Mouse (Mus musculus): Measurements from ENCODE around the gene Hist2h3c2. TPM values are rescaled to one million over a fixed set of nuclear protein-coding genes. Genes with fewer than 3 reads are reported as not detected.
A peak's percentile ranks its signal among the peaks of the same experiment; 100 is the strongest.

Hist2h3c2 gene
- polyA plus RNA-seq, 1 experiment from 2014 or later, result 6.6 TPM

- H3K27me3 ChIP-seq (replicated peaks; ENCODE audit: low read depth, poor library complexity, severe bottlenecking), result no peaks in the 10 kb centered on the region
- peak overlapping the region; percentile 93 for H3K27ac ChIP-seq (replicated peaks)
- H3K4me3 ChIP-seq, result peak overlapping the region; percentile 56; the same call in 1 of the 2 replicates
- no peaks in the 10 kb centered on the region for H3K9me3 ChIP-seq
- no peaks in the 10 kb centered on the region for H3K36me3 ChIP-seq (replicated peaks)
- WGBS, result 79% methylated on average over 4 of the region's 4 CpGs
- no peak for DNase-seq (ENCODE audit: low spot score)
- H3K4me1 ChIP-seq, result peaks cover 36% of the 10 kb centered on the region
Observed at GRCm38 (mm10) chr3:96267541-96267940, 28.6 kb upstream of the Hist2h3c2 start.

GRCm38 (mm10) chr3:96266132-96266710 is 27.3 kb upstream of the Hist2h3c2 start:
- WGBS, result 89% methylated on average over 8 of the region's 8 CpGs
- no peak for DNase-seq (ENCODE audit: low spot score)
- H3K27me3 ChIP-seq (replicated peaks; ENCODE audit: low read depth, poor library complexity, severe bottlenecking), result no peaks in the 10 kb centered on the region
- peaks cover 49% of the 10 kb centered on the region for H3K4me1 ChIP-seq
- H3K27ac ChIP-seq (replicated peaks), result peak overlapping the region; percentile 93
- no peaks in the 10 kb centered on the region for H3K36me3 ChIP-seq (replicated peaks)
- no peaks in the 10 kb centered on the region for H3K9me3 ChIP-seq
- no peak overlapping the region for H3K4me3 ChIP-seq

- Histone ChIP-seq H3K4me3 (peak overlapping the region; percentile 63), H3K4me1 (peaks cover 51% of the 10 kb centered on the region), H3K9me3 (no peaks in the 10 kb centered on the region), H3K27ac (replicated peaks) (peak overlapping the region; percentile 98), H3K36me3 (replicated peaks) (no peaks in the 10 kb centered on the region), H3K27me3 (replicated peaks; ENCODE audit: low read depth, poor library complexity, severe bottlenecking) (no peaks in the 10 kb centered on the region)
- 76% methylated on average over 7 of the region's 7 CpGs for WGBS
- peak; percentile 39 for DNase-seq (ENCODE audit: low spot score)
Observed at GRCm38 (mm10) chr3:96264404-96264949, 25.6 kb upstream of the Hist2h3c2 start.

DNA sequence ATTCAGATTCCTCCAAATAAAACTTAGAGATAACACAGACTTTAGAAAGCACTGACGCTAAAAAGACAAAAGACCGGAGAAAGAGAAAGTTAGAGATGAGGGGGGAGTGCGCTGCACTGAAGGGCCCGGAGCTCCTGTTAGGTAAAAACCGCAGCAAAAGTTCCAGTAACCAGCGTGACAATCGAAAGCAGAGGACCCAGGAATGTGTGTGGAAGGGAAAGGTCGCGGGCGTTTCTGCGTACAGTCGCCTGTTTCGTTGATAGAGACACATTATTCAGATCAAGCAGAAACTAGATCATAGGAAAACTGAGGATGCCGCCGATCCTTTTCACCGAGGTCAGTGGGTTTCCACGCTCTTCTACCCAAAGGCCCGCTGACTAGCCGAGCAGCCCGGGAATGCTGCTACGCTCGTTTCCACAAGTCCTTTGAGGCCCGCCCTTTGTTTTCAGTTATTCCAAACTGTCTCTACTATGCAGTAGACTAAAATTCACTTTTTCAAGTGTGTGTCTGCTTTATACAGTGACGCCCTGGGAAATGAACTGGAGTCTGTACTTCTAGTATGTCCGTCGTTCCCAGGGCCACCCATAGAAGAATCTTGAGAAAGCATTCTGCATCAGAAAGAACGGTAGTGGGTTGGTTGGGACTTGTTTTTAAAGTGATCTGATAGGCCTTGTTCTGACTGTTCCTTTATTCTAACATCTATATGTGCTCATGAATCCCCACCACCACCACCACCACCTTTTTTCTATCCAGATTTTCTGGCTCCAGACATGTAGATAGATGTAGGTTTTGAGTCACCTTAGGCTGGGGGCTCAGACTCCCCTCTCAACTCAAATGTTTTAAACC is 24.9 kb upstream of the Hist2h3c2 start:
- Histone ChIP-seq H3K9me3 (no peaks in the 10 kb centered on the region), H3K27ac (replicated peaks) (peak overlapping the region; percentile 98), H3K27me3 (replicated peaks; ENCODE audit: low read depth, poor library complexity, severe bottlenecking) (no peaks in the 10 kb centered on the region), H3K4me3 (peak overlapping the region; percentile 63), H3K36me3 (replicated peaks) (no peaks in the 10 kb centered on the region), H3K4me1 (peaks cover 51% of the 10 kb centered on the region)
- peak; percentile 69 for DNase-seq (ENCODE audit: low spot score)
- WGBS, result 8% methylated on average over 27 of the region's 27 CpGs

GRCm38 (mm10) chr3:96262979-96263550 is 24.1 kb upstream of the Hist2h3c2 start, which contains the start of gene Hist2h4:
Gene Hist2h4, minus strand, starts transcription at chr3:96263311.
- peaks cover 49% of the 10 kb centered on the region for H3K4me1 ChIP-seq
- H3K27me3 ChIP-seq (replicated peaks; ENCODE audit: low read depth, poor library complexity, severe bottlenecking), result no peaks in the 10 kb centered on the region
- peak within 1 kb of the TSS; percentile 63 for H3K4me3 ChIP-seq
- WGBS, result under 1% methylated on average over 40 of the region's 40 CpGs
- H3K9me3 ChIP-seq, result no peaks in the 10 kb centered on the region
- H3K27ac ChIP-seq (replicated peaks), result peak within 1 kb of the TSS; percentile 98
- no peaks in the 10 kb centered on the region for H3K36me3 ChIP-seq (replicated peaks)
- DNase-seq (ENCODE audit: low spot score), result peak; percentile 95

GRCm38 (mm10) chr3:96262216-96262875 is 23.4 kb upstream of the Hist2h3c2 start:
- no peaks in the 10 kb centered on the region for H3K27me3 ChIP-seq (replicated peaks; ENCODE audit: low read depth, poor library complexity, severe bottlenecking)
- no peaks in the 10 kb centered on the region for H3K36me3 ChIP-seq (replicated peaks)
- H3K4me1 ChIP-seq, result peaks cover 42% of the 10 kb centered on the region
- H3K27ac ChIP-seq (replicated peaks), result peak overlapping the region; percentile 98
- WGBS, result 2% methylated on average over 19 of the region's 19 CpGs
- H3K9me3 ChIP-seq, result no peaks in the 10 kb centered on the region
- H3K4me3 ChIP-seq, result peak overlapping the region; percentile 63
- DNase-seq (ENCODE audit: low spot score), result peak; percentile 85

GRCm38 (mm10) chr3:96261623-96262022 is 22.7 kb upstream of the Hist2h3c2 start:
- Histone ChIP-seq H3K27me3 (replicated peaks; ENCODE audit: low read depth, poor library complexity, severe bottlenecking) (no peaks in the 10 kb centered on the region), H3K27ac (replicated peaks) (peak overlapping the region; percentile 98), H3K36me3 (replicated peaks) (no peaks in the 10 kb centered on the region), H3K4me3 (peak overlapping the region; percentile 63), H3K4me1 (peaks cover 34% of the 10 kb centered on the region), H3K9me3 (no peaks in the 10 kb centered on the region)
- WGBS, result 65% methylated on average over 3 of the region's 3 CpGs
- DNase-seq (ENCODE audit: low spot score), result no peak

- Histone ChIP-seq H3K27ac (replicated peaks) (peak overlapping the region; percentile 51), H3K36me3 (replicated peaks) (no peaks in the 10 kb centered on the region), H3K27me3 (replicated peaks; ENCODE audit: low read depth, poor library complexity, severe bottlenecking) (no peaks in the 10 kb centered on the region), H3K9me3 (no peaks in the 10 kb centered on the region), H3K4me3 (no peak overlapping the region), H3K4me1 (peaks cover 39% of the 10 kb centered on the region)
- 88% methylated on average over 5 of the region's 5 CpGs for WGBS
- DNase-seq (ENCODE audit: low spot score), result no peak
Observed at GRCm38 (mm10) chr3:96260220-96260619, 21.3 kb upstream of the Hist2h3c2 start.

- no peak for DNase-seq (ENCODE audit: low spot score)
- WGBS, result 82% methylated on average over 3 of the region's 3 CpGs
- peaks cover 26% of the 10 kb centered on the region for H3K4me1 ChIP-seq
- no peak overlapping the region for H3K4me3 ChIP-seq
- no peaks in the 10 kb centered on the region for H3K27me3 ChIP-seq (replicated peaks; ENCODE audit: low read depth, poor library complexity, severe bottlenecking)
- no peaks in the 10 kb centered on the region for H3K9me3 ChIP-seq
- H3K27ac ChIP-seq (replicated peaks), result no peak overlapping the region; the same call in 1 of the 2 replicates
- no peaks in the 10 kb centered on the region for H3K36me3 ChIP-seq (replicated peaks)
Observed at GRCm38 (mm10) chr3:96257190-96257589, 18.3 kb upstream of the Hist2h3c2 start.

DNA sequence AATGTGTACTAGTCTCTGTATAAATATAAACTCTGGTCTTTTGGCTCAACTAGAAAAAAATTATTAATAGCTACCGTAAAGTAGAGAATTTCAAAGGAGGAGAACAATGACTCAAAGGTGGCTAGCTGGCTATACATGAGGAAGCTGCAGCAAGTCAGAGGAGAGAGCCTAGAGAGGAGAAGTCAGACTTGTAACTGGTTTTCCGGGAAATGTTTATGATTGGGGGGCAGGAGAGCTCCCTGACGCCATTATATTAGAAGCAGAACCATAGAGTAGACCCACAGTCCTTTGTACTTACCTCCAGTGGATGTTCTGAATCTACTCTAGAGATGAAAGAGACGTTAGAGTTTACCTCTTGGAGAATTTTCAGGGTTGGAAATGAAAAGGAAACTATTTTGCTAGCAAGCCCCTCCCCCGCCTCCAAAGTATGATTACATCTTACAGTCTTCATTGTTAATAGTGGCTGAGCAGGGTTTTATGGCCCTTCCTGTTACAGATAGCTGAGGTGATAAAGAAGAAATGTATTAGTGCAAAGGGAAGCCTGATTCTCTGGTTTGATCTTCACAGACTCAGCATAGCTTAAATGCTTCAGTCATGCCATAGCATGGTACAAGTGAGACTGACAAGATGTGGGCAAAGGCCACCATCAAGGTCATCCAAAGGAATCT is 17.1 kb upstream of the Hist2h3c2 start:
- H3K27me3 ChIP-seq (replicated peaks; ENCODE audit: low read depth, poor library complexity, severe bottlenecking), result no peaks in the 10 kb centered on the region
- 85% methylated on average over 5 of the region's 5 CpGs for WGBS

GRCm38 (mm10) chr3:96254683-96255355 is 15.9 kb upstream of the Hist2h3c2 start:
- 50% methylated on average over 10 of the region's 10 CpGs for WGBS
- DNase-seq (ENCODE audit: low spot score), result peak; percentile 56
- Histone ChIP-seq H3K4me3 (no peak overlapping the region), H3K27ac (replicated peaks) (peak overlapping the region; percentile 57), H3K27me3 (replicated peaks; ENCODE audit: low read depth, poor library complexity, severe bottlenecking) (no peaks in the 10 kb centered on the region), H3K9me3 (no peaks in the 10 kb centered on the region), H3K4me1 (peaks cover 29% of the 10 kb centered on the region), H3K36me3 (replicated peaks) (no peaks in the 10 kb centered on the region)

More for the DNA sequence above, 17.1 kb upstream of the Hist2h3c2 start:
- H3K36me3 ChIP-seq (replicated peaks), result no peaks in the 10 kb centered on the region
- no peak overlapping the region for H3K27ac ChIP-seq (replicated peaks)
- H3K4me1 ChIP-seq, result peaks cover 18% of the 10 kb centered on the region
- no peaks in the 10 kb centered on the region for H3K9me3 ChIP-seq
- no peak for DNase-seq (ENCODE audit: low spot score)
- H3K4me3 ChIP-seq, result no peak overlapping the region

Measured in embryonic facial prominence, embryonic 10.5 days (tissue).